Mouse (Mus musculus) liver, embryonic 13.5 days (tissue): ENCODE results near the gene Lipc. TPM values are rescaled to one million over a fixed set of nuclear protein-coding genes. Genes with fewer than 3 reads are reported as not detected.

Experiments
- ATAC-seq: fragments of 200-750 bp; cut with Nextera tagmentation; 2 replicates; pipeline ENCODE4 v1.8.0; 2017; ENCODE audit warnings: low read depth, mild to moderate bottlenecking, moderate number of reproducible peaks, moderate library complexity
- DNase-seq: peaks from one replicate; pipeline ENCODE4 v3.0.0; 2022
- H3K27ac ChIP-seq: fragments of 300-500 bp; sonication (generic); 2 replicates; pipeline ENCODE4 v1.5.1; 2015; ENCODE audit warnings: moderate library complexity, mild to moderate bottlenecking, inconsistent platforms
- H3K27me3 ChIP-seq: fragments of 300-500 bp; sonication (generic); 2 replicates; pipeline ENCODE4 v1.6.1; 2015; ENCODE audit warnings: mild to moderate bottlenecking, inconsistent platforms
- H3K36me3 ChIP-seq: fragments of 300-500 bp; sonication (generic); 2 replicates; pipeline ENCODE4 v1.6.1; 2015; ENCODE audit warnings: mild to moderate bottlenecking, inconsistent platforms
- H3K4me1 ChIP-seq: fragments of 300-500 bp; sonication (generic); replicated peaks from 2 replicates; pipeline ENCODE4 v1.6.1; 2015; ENCODE audit warnings: inconsistent platforms
- H3K4me2 ChIP-seq: fragments of 300-500 bp; sonication (generic); 2 replicates; pipeline ENCODE4 v1.6.1; 2015; ENCODE audit warnings: inconsistent platforms, mild to moderate bottlenecking, moderate library complexity
- H3K4me3 ChIP-seq: fragments of 300-500 bp; sonication (generic); replicated peaks from 2 replicates; pipeline ENCODE4 v1.5.1; 2015; ENCODE audit warnings: mild to moderate bottlenecking, inconsistent platforms
- H3K9ac ChIP-seq: fragments of 300-500 bp; sonication (generic); 2 replicates; pipeline ENCODE4 v1.6.1; 2015; ENCODE audit warnings: mild to moderate bottlenecking, inconsistent platforms
- H3K9me3 ChIP-seq: fragments of 300-500 bp; sonication (generic); replicated peaks from 2 replicates; pipeline ENCODE4 v1.6.1; 2016; ENCODE audit warnings: inconsistent platforms
- WGBS: fragments of 180-500 bp; shearing (Covaris S2); methylation state at CpG from one replicate; pipeline ENCODE4 v1.1.7; 2015; ENCODE audit not compliant: insufficient replicate concordance; 5-methylcytosine and 5-hydroxymethylcytosine counted together
- polyA plus RNA-seq: library from polyadenylated mRNA; unstranded; fragments of >200 nt; fragmentation: Nextera tagmentation; extraction: Ambion mirVana; gene quantifications from 2 replicates; pipeline ENCODE4 v1.2.1, GENCODE M21; 2015

The Lipc gene
- polyA plus RNA-seq, 1 experiment from 2014 or later, result 19.7 TPM

- Histone ChIP-seq H3K9me3 (no peaks in the 10 kb centered on the region), H3K4me2 (no peak overlapping the region; the same call in 1 of the 2 replicates), H3K36me3 (no peaks in the 10 kb centered on the region), H3K4me1 (peaks cover 90% of the 10 kb centered on the region), H3K27me3 (no peaks in the 10 kb centered on the region), H3K4me3 (no peak overlapping the region), H3K9ac (peak overlapping the region; percentile 63), H3K27ac (peak overlapping the region; percentile 97)
- 70% methylated on average over 2 of the region's 2 CpGs for WGBS
- DNase-seq, result no peak
- no peak for ATAC-seq
Observed at GRCm38 (mm10) chr9:70915356-70915685, 36.7 kb downstream of the Lipc start.

GRCm38 (mm10) chr9:70914659-70915355 lies 37.2 kb downstream of the Lipc start:
- DNase-seq (peak; percentile 61), ATAC-seq (peak; percentile 97)
- Histone ChIP-seq H3K27ac (peak overlapping the region; percentile 97), H3K27me3 (no peaks in the 10 kb centered on the region), H3K36me3 (no peaks in the 10 kb centered on the region), H3K4me3 (no peak overlapping the region), H3K9me3 (no peaks in the 10 kb centered on the region), H3K4me2 (peak overlapping the region; percentile 53), H3K9ac (peak overlapping the region; percentile 63), H3K4me1 (peaks cover 85% of the 10 kb centered on the region)
- 31% methylated on average over 10 of the region's 10 CpGs for WGBS

- Histone ChIP-seq H3K4me2 (no peak overlapping the region), H3K9ac (no peak overlapping the region), H3K4me1 (peaks cover 49% of the 10 kb centered on the region), H3K9me3 (no peaks in the 10 kb centered on the region), H3K27me3 (no peaks in the 10 kb centered on the region), H3K27ac (0 out of 2 replicates have a peak overlapping the region, but pooled peaks have one; percentile 16), H3K36me3 (no peaks in the 10 kb centered on the region), H3K4me3 (no peak overlapping the region)
- ATAC-seq, result no peak
- DNase-seq, result no peak
- WGBS, result 79% methylated on average over 4 of the region's 4 CpGs
Observed at GRCm38 (mm10) chr9:70911163-70911562, 40.9 kb downstream of the Lipc start.

- ATAC-seq (no peak), DNase-seq (no peak)
- peak overlapping the region; percentile 24; the same call in 1 of the 2 replicates for H3K27ac ChIP-seq
- H3K9ac ChIP-seq, result no peak overlapping the region
- H3K9me3 ChIP-seq, result no peaks in the 10 kb centered on the region
- H3K27me3 ChIP-seq, result no peaks in the 10 kb centered on the region
- WGBS, result 75% methylated on average over 6 of the region's 6 CpGs
- H3K4me3 ChIP-seq, result no peak overlapping the region
- H3K4me1 ChIP-seq, result peaks cover 40% of the 10 kb centered on the region
- no peaks in the 10 kb centered on the region for H3K36me3 ChIP-seq
- no peak overlapping the region for H3K4me2 ChIP-seq
Observed at GRCm38 (mm10) chr9:70910351-70910750, 41.7 kb downstream of the Lipc start.

- WGBS, result 88% methylated on average over 11 of the region's 11 CpGs
- Histone ChIP-seq H3K4me2 (no peak overlapping the region), H3K27ac (no peak overlapping the region), H3K9ac (no peak overlapping the region), H3K36me3 (no peaks in the 10 kb centered on the region), H3K4me3 (no peak overlapping the region), H3K4me1 (no peaks in the 10 kb centered on the region; the same call in 1 of the 2 replicates), H3K9me3 (no peaks in the 10 kb centered on the region), H3K27me3 (no peaks in the 10 kb centered on the region)
- DNase-seq (no peak), ATAC-seq (no peak)
Observed at GRCm38 (mm10) chr9:70902821-70903730, 49.0 kb downstream of the Lipc start.

- H3K27ac ChIP-seq, result peak overlapping the region; percentile 80; the same call in 1 of the 2 replicates
- no peak for DNase-seq
- no peaks in the 10 kb centered on the region for H3K27me3 ChIP-seq
- no peak overlapping the region for H3K4me2 ChIP-seq
- 90% methylated on average over 1 of the region's 1 CpGs for WGBS
- ATAC-seq, result no peak
- H3K4me1 ChIP-seq, result peaks cover 66% of the 10 kb centered on the region
- 0 out of 2 replicates have a peak, but pooled peaks cover 2% of the 10 kb centered on the region for H3K9me3 ChIP-seq
- no peak overlapping the region for H3K4me3 ChIP-seq
- H3K36me3 ChIP-seq, result no peaks in the 10 kb centered on the region
- H3K9ac ChIP-seq, result peak overlapping the region; percentile 37; the same call in 1 of the 2 replicates
Observed at GRCm38 (mm10) chr9:70894201-70894600, 57.8 kb downstream of the Lipc start.

GRCm38 (mm10) chr9:70893526-70893925 lies 58.5 kb downstream of the Lipc start:
- peaks cover 73% of the 10 kb centered on the region for H3K4me1 ChIP-seq

GRCm38 (mm10) chr9:70892627-70893026 lies 59.4 kb downstream of the Lipc start:
- Histone ChIP-seq H3K27ac (peak overlapping the region; percentile 80), H3K4me1 (peaks cover 77% of the 10 kb centered on the region), H3K9ac (peak overlapping the region; percentile 58), H3K4me2 (peak overlapping the region; percentile 26), H3K36me3 (no peaks in the 10 kb centered on the region), H3K9me3 (0 out of 2 replicates have a peak, but pooled peaks cover 2% of the 10 kb centered on the region), H3K27me3 (no peaks in the 10 kb centered on the region), H3K4me3 (no peak overlapping the region)
- WGBS, result 35% methylated on average over 5 of the region's 5 CpGs
- no peak for DNase-seq
- peak; percentile 90 for ATAC-seq

More at GRCm38 (mm10) chr9:70893526-70893925, 58.5 kb downstream of the Lipc start:
- H3K4me2 ChIP-seq, result no peak overlapping the region
- ATAC-seq (no peak), DNase-seq (no peak)
- H3K9me3 ChIP-seq, result 0 out of 2 replicates have a peak, but pooled peaks cover 2% of the 10 kb centered on the region
- peak overlapping the region; percentile 80; the same call in 1 of the 2 replicates for H3K27ac ChIP-seq
- no peak overlapping the region for H3K4me3 ChIP-seq
- H3K9ac ChIP-seq, result no peak overlapping the region
- WGBS, result 57% methylated on average over 3 of the region's 3 CpGs
- H3K36me3 ChIP-seq, result no peaks in the 10 kb centered on the region
- H3K27me3 ChIP-seq, result no peaks in the 10 kb centered on the region

GRCm38 (mm10) chr9:70891431-70892133 lies 60.4 kb downstream of the Lipc start:
- no peak for DNase-seq
- peak overlapping the region; percentile 80 for H3K27ac ChIP-seq
- 0 out of 2 replicates have a peak overlapping the region, but pooled peaks have one; percentile 21 for H3K4me2 ChIP-seq

GRCm38 (mm10) chr9:70890736-70891135 lies 61.3 kb downstream of the Lipc start:
- Histone ChIP-seq H3K27me3 (no peaks in the 10 kb centered on the region), H3K4me1 (peaks cover 76% of the 10 kb centered on the region), H3K4me2 (no peak overlapping the region), H3K27ac (peak overlapping the region; percentile 80), H3K9ac (no peak overlapping the region), H3K9me3 (no peaks in the 10 kb centered on the region), H3K36me3 (no peaks in the 10 kb centered on the region), H3K4me3 (no peak overlapping the region)
- 77% methylated on average over 7 of the region's 7 CpGs for WGBS
- ATAC-seq (no peak), DNase-seq (no peak)

More at GRCm38 (mm10) chr9:70891431-70892133, 60.4 kb downstream of the Lipc start:
- 18% methylated on average over 8 of the region's 8 CpGs for WGBS
- Histone ChIP-seq H3K4me3 (no peak overlapping the region), H3K9me3 (0 out of 2 replicates have a peak, but pooled peaks cover 2% of the 10 kb centered on the region), H3K9ac (peak overlapping the region; percentile 58), H3K36me3 (no peaks in the 10 kb centered on the region), H3K27me3 (no peaks in the 10 kb centered on the region), H3K4me1 (peaks cover 73% of the 10 kb centered on the region)
- ATAC-seq, result 0 out of 2 replicates have a peak, but pooled peaks have one; percentile 30
